Mouse (Mus musculus) midbrain, embryonic 12.5 days (tissue): Measurements from ENCODE around the gene Aicda. TPM values are rescaled to one million over a fixed set of nuclear protein-coding genes. Genes with fewer than 3 reads are reported as not detected.
A peak's percentile ranks its signal among the peaks of the same experiment; 100 is the strongest.

Source experiments
- ATAC-seq: fragments of 200-750 bp; cut with Nextera tagmentation; 2 replicates; pipeline ENCODE4 v1.8.0; 2017; ENCODE audit warnings: low read depth, moderate TSS enrichment, moderate library complexity; ENCODE audit not compliant: low FRiP score
- H3K27ac ChIP-seq: fragments of 300-500 bp; sonication (generic); replicated peaks from 2 replicates; pipeline ENCODE4 v1.5.1; 2016; ENCODE audit warnings: mild to moderate bottlenecking
- H3K27me3 ChIP-seq: fragments of 300-500 bp; sonication (generic); 2 replicates; pipeline ENCODE4 v1.6.1; 2016; ENCODE audit warnings: mild to moderate bottlenecking
- H3K36me3 ChIP-seq: fragments of 300-500 bp; sonication (generic); 2 replicates; pipeline ENCODE4 v1.6.1; 2016
- H3K4me1 ChIP-seq: fragments of 300-500 bp; sonication (generic); 2 replicates; pipeline ENCODE4 v1.6.1; 2016
- H3K4me2 ChIP-seq: fragments of 300-500 bp; sonication (generic); replicated peaks from 2 replicates; pipeline ENCODE4 v1.6.1; 2016; ENCODE audit warnings: mild to moderate bottlenecking, moderate library complexity
- H3K4me3 ChIP-seq: fragments of 300-500 bp; sonication (generic); 2 replicates; pipeline ENCODE4 v1.5.1; 2016; ENCODE audit warnings: mild to moderate bottlenecking
- H3K9ac ChIP-seq: fragments of 300-500 bp; sonication (generic); replicated peaks from 2 replicates; pipeline ENCODE4 v1.6.1; 2016; ENCODE audit warnings: mild to moderate bottlenecking, moderate library complexity
- H3K9me3 ChIP-seq: fragments of 300-500 bp; sonication (generic); 2 replicates; pipeline ENCODE4 v1.6.1; 2016; ENCODE audit warnings: mild to moderate bottlenecking
- WGBS: fragments of 180-500 bp; shearing (Covaris S2); methylation state at CpG from one replicate; pipeline ENCODE4 v1.1.7; 2016; 5-methylcytosine and 5-hydroxymethylcytosine counted together
- polyA plus RNA-seq: library from polyadenylated mRNA; unstranded; fragments of >200 nt; fragmentation: Nextera tagmentation; extraction: Ambion mirVana; gene quantifications from 2 replicates; pipeline ENCODE4 v1.2.1, GENCODE M21; 2016

Gene Aicda
- polyA plus RNA-seq, 1 experiment from 2014 or later, result not detected

DNA sequence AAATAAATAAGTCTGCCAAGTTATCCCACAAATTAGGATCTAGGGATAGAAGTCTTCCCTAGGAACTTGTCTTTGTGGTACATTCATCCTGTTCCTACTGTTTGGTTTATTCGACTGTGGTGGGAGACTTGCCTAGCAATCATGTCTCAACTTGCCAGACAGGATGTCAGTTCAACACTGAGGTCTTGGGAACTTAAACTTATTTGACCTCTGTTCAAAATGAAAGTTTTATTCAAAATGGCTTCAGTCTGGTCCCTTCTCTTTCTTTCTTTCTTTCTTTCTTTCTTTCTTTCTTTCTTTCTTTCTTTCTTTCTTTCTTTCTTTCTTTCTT, 49.4 kb downstream of the Aicda start:
- Histone ChIP-seq H3K4me1 (0 out of 2 replicates have a peak, but pooled peaks cover 2% of the 10 kb centered on the region), H3K9me3 (no peaks in the 10 kb centered on the region), H3K36me3 (no peaks in the 10 kb centered on the region), H3K4me2 (peak overlapping the region; percentile 63), H3K27me3 (no peaks in the 10 kb centered on the region), H3K4me3 (0 out of 2 replicates have a peak overlapping the region, but pooled peaks have one; percentile 42), H3K9ac (no peak overlapping the region), H3K27ac (no peak overlapping the region)
- ATAC-seq, result no peak
- WGBS, result 55% methylated on average over 1 of the region's 1 CpGs

DNA sequence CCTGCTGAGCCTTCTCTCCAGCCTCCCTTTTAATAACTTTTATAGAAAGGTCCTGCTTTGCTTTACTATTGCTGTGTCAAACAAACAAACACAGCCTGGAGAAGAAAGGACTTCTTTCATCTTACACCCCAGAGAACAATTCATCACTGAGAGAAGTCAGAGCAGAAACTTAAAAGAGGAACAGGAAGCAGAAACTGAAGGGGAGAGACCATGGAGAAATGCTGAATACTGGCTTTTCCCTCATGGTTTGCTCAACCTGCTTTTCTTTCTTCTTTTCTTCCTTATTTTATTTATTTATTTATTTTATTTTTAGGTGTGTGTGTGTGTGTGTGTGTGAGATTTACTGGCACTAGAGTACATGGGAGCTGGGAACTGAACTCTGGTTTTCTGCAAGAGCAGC, 50.7 kb downstream of the Aicda start:
- Histone ChIP-seq H3K9ac (no peak overlapping the region), H3K4me3 (no peak overlapping the region), H3K36me3 (no peaks in the 10 kb centered on the region), H3K9me3 (no peaks in the 10 kb centered on the region), H3K4me2 (no peak overlapping the region), H3K27me3 (no peaks in the 10 kb centered on the region), H3K4me1 (0 out of 2 replicates have a peak, but pooled peaks cover 2% of the 10 kb centered on the region), H3K27ac (no peak overlapping the region)
- no peak for ATAC-seq

DNA sequence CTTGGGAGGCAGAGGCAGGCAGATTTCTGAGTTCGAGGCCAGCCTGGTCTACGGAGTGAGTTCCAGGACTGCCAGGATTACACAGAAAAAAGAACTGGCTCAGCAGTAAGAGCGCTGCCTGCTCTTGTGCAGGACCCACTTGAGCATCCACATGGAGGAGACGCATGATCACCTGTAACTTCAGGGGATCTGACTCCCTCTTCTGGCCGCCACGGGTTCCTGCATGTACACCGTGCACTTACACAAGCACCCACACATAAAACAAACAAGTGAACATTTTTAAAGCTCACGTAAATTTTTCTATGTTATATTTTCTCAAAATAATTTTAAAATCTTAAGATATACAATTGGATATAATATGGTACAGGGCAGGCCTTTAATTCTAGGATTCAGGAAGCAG, 51.9 kb downstream of the Aicda start:
- 0 out of 2 replicates have a peak, but pooled peaks cover 2% of the 10 kb centered on the region for H3K4me1 ChIP-seq
- WGBS, result 93% methylated on average over 8 of the region's 8 CpGs
- no peaks in the 10 kb centered on the region for H3K36me3 ChIP-seq
- H3K9me3 ChIP-seq, result no peaks in the 10 kb centered on the region
- H3K9ac ChIP-seq, result no peak overlapping the region
- ATAC-seq, result no peak
- no peak overlapping the region for H3K4me3 ChIP-seq
- no peak overlapping the region for H3K4me2 ChIP-seq
- H3K27ac ChIP-seq, result no peak overlapping the region
- no peaks in the 10 kb centered on the region for H3K27me3 ChIP-seq

DNA sequence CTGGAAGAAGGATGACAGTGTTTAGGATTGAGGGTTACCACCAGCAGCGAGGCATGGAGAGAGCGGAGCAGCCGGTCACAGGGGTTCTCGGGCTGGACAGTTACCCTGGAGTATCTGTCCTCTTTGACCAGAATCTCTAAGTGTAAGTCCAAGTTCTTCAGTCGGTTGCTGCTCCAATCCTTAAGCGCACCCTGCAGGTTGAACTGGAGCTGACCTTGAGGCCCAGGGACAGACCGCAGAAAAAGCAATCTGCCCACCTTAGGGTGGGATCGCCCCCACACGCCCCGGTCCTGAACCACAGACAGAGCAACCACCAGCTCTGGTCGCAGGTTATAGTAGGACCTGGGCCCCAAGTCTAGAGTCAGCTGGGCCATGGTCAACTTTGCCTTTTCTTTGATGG, 53.1 kb downstream of the Aicda start:
- Histone ChIP-seq H3K27me3 (no peaks in the 10 kb centered on the region), H3K4me3 (no peak overlapping the region), H3K4me2 (no peak overlapping the region), H3K9me3 (no peaks in the 10 kb centered on the region), H3K4me1 (0 out of 2 replicates have a peak, but pooled peaks cover 2% of the 10 kb centered on the region), H3K36me3 (no peaks in the 10 kb centered on the region), H3K27ac (no peak overlapping the region), H3K9ac (no peak overlapping the region)
- ATAC-seq, result no peak
- WGBS, result 95% methylated on average over 11 of the region's 11 CpGs

DNA sequence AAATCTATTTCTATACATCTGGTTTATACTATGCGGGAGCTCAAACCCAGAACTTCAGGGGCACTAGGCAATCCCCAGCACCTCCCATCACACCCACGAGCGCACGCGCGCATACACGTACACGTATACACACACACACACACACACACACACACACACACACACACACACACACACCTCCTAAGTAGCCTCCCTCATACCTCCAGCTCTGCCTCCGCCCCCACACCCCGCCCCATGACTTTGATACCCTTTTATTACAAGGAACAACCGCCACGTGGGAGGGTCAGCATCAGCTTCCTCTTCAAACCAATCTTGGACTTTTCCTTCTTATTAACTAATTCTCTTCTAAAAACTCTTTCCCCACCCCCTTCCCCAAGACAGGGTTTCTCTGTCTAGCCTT, 54.1 kb downstream of the Aicda start:
- no peak for ATAC-seq
- H3K4me1 ChIP-seq, result no peaks in the 10 kb centered on the region

DNA sequence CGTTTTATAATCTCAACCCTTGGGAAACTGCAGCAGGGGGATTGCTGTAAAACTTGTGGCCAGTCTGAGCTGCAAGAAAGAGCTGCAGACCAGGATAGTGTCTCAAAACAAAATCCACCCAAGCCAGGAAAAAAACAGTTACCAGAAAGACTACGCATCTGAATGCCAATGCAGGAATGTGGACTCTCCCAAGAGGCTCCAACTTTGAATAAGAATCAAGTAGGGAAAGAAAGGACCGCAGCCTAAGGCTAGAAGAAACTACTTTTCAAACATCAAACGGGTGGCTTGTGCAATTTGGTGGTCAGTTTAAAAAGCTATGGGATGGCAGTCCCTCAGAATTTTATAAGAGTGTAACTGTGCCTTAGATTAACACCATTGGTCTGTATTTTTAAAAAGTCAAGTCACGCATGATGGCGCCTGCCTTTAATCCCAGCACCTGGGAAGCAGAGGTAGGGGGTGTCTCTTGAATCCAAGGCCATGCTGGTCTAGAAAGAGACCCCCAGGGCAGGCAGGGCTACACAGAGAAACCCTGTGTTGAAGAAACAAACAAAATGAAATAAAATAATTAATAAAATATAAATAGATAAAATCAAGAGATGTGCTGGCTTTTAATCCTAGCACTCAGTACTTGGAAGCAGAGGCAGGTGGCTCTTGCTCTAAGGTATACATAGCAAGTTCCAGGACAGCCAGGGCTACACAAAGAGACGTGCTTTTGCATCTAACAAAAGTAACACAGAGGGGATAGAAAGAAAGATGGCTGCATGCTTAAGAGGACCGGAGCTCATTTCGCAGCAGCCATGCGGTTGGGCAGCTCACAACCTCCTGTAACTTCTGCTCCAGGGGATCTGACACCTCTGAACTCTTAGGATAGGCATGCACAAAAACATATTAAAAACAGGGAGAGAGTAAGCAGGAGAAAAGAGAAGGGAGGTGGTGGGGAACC, 55.1 kb downstream of the Aicda start:
- Histone ChIP-seq H3K4me1 (no peaks in the 10 kb centered on the region), H3K27me3 (no peaks in the 10 kb centered on the region), H3K9me3 (no peaks in the 10 kb centered on the region), H3K27ac (no peak overlapping the region), H3K9ac (no peak overlapping the region), H3K36me3 (no peaks in the 10 kb centered on the region), H3K4me3 (no peak overlapping the region), H3K4me2 (no peak overlapping the region)
- ATAC-seq, result no peak
- WGBS, result 73% methylated on average over 10 of the region's 10 CpGs

More for the DNA sequence above, 54.1 kb downstream of the Aicda start:
- no peak overlapping the region for H3K9ac ChIP-seq
- no peaks in the 10 kb centered on the region for H3K36me3 ChIP-seq
- H3K9me3 ChIP-seq, result no peaks in the 10 kb centered on the region
- WGBS, result 94% methylated on average over 12 of the region's 12 CpGs
- no peak overlapping the region for H3K27ac ChIP-seq
- no peak overlapping the region for H3K4me2 ChIP-seq
- H3K27me3 ChIP-seq, result no peaks in the 10 kb centered on the region
- H3K4me3 ChIP-seq, result no peak overlapping the region

DNA sequence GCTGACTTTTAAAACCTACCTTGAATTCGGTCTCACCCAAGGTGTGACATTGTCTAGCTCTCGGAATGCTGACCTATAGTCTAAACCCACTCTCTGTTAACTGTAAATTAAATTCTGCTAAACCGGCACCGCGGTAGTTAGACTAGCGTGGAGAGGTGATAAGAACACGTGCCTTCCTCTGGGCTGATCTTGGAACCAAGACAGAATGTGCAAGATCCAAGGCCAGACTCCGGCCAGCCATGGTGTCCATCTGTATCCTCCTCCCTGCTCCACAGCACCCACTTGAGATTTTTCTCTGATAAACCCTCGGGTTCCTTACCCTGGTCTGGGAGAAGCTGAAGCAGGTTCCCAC, 55.8 kb downstream of the Aicda start:
- Histone ChIP-seq H3K27me3 (no peaks in the 10 kb centered on the region), H3K4me3 (no peak overlapping the region), H3K9ac (no peak overlapping the region), H3K4me1 (no peaks in the 10 kb centered on the region), H3K27ac (no peak overlapping the region), H3K4me2 (no peak overlapping the region), H3K36me3 (no peaks in the 10 kb centered on the region), H3K9me3 (no peaks in the 10 kb centered on the region)
- no peak for ATAC-seq
- 69% methylated on average over 9 of the region's 9 CpGs for WGBS

DNA sequence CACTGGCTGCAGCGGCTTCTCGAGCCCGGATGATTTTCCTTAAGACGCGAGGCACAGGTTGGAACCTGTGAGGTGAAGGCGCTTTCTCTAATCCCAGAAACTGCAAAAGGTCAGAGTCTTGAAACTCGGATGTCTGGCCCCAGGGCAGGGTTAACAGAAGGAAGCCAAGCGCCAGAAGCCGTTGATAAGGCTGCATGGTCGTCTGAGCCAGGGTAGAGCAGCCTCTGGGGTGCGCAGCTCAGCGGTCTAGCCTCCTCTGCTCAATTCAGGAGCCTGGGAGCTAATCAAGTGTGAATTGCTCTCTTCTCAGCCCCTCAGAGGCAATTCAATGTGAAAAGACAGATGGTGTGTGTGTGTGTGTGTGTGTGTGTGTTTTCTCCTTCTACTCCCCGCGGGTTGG, 56.2 kb downstream of the Aicda start, which contains the start of gene Gdf3:
Gene Gdf3, minus strand, starts transcription at position 317 of the 400 bp plus-strand sequence.
- Histone ChIP-seq H3K9me3 (no peaks in the 10 kb centered on the region), H3K27ac (no peak within 1 kb of the TSS), H3K9ac (no peak within 1 kb of the TSS), H3K4me1 (no peaks in the 10 kb centered on the region), H3K4me2 (no peak within 1 kb of the TSS), H3K27me3 (no peaks in the 10 kb centered on the region), H3K36me3 (no peaks in the 10 kb centered on the region), H3K4me3 (no peak within 1 kb of the TSS)
- WGBS, result 64% methylated on average over 14 of the region's 14 CpGs
- ATAC-seq, result no peak

DNA sequence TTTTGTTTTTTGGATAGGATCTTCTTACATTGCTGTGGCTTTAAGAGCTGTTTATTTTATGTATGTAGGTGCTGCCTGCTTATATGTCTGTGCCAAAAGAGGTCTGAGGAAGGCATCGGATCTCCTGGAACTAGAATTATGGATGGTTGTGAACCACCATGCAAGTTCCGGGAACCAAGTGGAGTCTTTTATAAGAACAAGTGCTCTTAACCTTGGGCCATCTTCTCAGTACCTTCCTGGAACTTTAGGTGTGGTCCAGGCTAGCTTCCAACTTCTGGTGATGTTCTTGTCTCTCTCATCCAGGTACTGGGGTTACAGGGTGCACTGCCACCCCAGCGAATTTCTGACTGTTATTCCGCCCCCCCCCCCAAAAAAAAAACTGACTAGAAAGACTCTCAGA, 58.8 kb downstream of the Aicda start:
- Histone ChIP-seq H3K27ac (no peak overlapping the region), H3K4me3 (no peak overlapping the region), H3K36me3 (no peaks in the 10 kb centered on the region), H3K4me2 (no peak overlapping the region), H3K9ac (no peak overlapping the region), H3K4me1 (no peaks in the 10 kb centered on the region), H3K9me3 (no peaks in the 10 kb centered on the region), H3K27me3 (no peaks in the 10 kb centered on the region)
- 86% methylated on average over 4 of the region's 4 CpGs for WGBS
- no peak for ATAC-seq

Other genes starting within 250 kb of the Aicda start
- 72.2 and 72.6 TPM in 2 replicates for gene M6pr, start 245.1 kb upstream of the Aicda start, polyA plus RNA-seq
- gene Phc1, start 213.2 kb upstream of the Aicda start, polyA plus RNA-seq, result 36.1 and 41.4 TPM in 2 replicates
- 82.8 and 91.4 TPM in 2 replicates for gene Rimklb, start 55.0 kb upstream of the Aicda start, polyA plus RNA-seq
- 1.0 and 2.0 TPM in 2 replicates for gene Mfap5, start 48.0 kb upstream of the Aicda start, polyA plus RNA-seq
- 1.7 and 2.8 TPM in 2 replicates for gene Apobec1, start 48.6 kb downstream of the Aicda start, polyA plus RNA-seq
- not detected in 2 replicates for gene Gdf3, start 56.3 kb downstream of the Aicda start, polyA plus RNA-seq
- gene Dppa3, start 72.6 kb downstream of the Aicda start, polyA plus RNA-seq, result not detected in 2 replicates
- 0.14 and 0.20 TPM in 2 replicates for gene Nanog, start 153.7 kb downstream of the Aicda start, polyA plus RNA-seq
- 22.5 and 24.8 TPM in 2 replicates for gene Slc2a3, start 247.8 kb downstream of the Aicda start, polyA plus RNA-seq